Mouse (Mus musculus) right cerebral cortex, adult 18-20 months (tissue): ENCODE measurements around the gene Mup21.
"Not testable (repeated sequence)": the region's sequence is repeated elsewhere in the genome, so short reads cannot be mapped to it uniquely, and the experiment has no call there.

Experiments
- DNase-seq: peaks from one replicate; pipeline ENCODE4 v3.0.0; 2022; ENCODE audit warnings: mixed read lengths

Gene Mup21

DNA sequence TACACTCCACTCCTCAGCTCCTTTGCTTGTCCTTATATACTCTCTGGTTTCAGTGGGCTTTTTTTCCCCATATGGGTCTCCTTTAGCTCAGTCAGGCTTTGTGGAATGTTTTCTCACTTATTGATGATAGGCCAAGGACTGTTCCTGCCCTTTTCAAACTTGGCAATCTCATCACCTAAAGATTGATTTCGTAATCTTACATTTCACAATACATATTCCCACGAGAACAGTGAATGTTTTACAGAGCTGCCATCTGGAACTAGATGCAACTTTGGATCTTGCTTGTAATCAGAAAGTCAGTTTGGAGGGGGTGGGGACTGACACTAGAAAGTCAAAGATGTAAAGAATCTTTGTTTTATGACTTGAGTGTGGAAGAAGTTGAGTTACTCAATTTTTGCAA is at the start of gene Mup21:
Gene Mup21, minus strand, starts transcription at position 53 of the 400 bp plus-strand sequence.
- no peak for DNase-seq

DNA sequence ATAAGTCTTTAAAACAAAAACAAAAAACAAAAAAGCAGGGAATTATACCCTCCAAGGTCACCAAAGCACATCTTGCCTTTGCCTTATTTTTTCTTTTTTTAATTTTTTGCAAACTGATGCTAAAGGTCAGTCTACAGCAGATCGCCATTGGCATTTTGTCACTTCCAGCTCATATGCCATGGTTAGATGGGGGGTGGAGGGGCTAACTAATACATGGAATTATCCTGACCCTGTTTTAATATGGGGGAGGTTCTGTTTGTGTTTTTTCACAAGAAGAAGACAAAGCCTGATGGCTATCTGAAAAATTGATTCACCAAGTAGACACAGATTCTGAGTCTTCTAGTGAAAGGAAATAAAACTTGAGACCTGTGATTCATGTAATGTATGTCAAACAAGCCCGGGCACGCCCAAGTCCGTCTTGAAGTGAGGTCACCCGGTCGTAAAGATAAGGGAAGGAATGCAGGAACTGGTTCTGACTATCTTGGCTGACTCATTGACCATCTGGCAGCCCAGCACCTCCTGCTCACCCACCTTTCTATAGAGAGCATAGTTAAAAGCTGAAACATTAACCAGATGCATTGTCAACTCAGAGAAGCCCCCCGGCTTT is 49.4 kb upstream of the Mup21 start:
- no peak for DNase-seq

GRCm38 (mm10) chr4:62188778-62189177 is 38.1 kb upstream of the Mup21 start:
- DNase-seq: no peak

GRCm38 (mm10) chr4:62177282-62177681 is 26.6 kb upstream of the Mup21 start:
- peak; percentile 17 for DNase-seq

DNA sequence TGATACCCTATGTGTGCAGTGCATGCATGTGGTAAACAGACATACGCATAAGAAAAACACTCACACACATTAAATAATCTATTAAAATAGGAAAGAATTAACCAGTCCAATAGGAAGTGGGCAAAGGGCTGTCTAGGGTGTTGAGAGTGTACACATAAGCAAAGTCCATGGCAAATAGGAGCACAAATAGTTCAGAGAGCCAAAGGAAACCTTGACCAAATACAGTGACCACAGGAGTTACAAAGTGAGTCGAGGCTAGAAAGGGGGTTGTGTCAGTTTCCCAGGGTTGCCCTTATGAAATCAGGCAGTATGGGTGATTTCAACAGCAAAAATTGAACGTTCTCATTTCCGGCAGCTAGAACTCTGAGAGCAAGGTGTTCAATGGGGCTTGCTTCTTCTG is 23.8 kb upstream of the Mup21 start:
- no peak for DNase-seq

DNA sequence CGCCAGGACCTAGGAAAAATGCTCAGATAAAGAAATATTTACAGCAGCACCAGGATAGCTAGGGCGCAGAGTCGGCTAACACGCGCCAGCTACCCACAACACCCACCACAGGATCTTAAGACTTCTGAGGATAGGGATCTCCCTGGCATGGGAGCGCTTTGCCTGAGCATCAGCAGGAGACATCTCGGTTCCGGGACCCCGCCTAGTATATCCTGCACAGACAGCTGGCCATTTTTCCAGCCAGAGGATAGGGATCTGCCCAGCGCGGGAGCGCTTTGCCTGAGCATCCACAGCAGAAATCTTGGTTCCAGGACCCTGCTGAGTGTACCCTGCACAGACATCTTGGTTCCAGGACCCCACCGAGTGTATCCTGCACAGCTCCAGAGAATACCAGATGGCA is 17.0 kb upstream of the Mup21 start:
- DNase-seq: not testable (repeated sequence)

DNA sequence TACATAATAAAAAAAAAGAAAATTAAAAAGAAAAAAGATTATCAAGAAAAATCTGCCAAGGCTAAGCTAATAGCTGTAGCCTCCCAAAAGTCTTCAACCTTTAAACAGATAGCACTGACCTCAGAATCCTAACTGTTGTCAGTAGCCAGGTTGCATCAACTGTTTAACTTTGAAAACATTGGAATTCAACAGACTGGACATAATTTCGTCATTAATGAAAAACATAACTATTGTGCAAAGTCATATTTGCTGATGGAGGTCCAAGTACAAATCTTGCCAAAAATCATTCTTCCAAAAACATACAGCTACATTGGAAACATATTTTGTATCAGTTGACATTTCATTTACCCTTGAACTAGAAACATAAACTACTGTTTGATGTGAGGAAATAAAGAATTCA is 7.7 kb upstream of the Mup21 start:
- DNase-seq: no peak

DNA sequence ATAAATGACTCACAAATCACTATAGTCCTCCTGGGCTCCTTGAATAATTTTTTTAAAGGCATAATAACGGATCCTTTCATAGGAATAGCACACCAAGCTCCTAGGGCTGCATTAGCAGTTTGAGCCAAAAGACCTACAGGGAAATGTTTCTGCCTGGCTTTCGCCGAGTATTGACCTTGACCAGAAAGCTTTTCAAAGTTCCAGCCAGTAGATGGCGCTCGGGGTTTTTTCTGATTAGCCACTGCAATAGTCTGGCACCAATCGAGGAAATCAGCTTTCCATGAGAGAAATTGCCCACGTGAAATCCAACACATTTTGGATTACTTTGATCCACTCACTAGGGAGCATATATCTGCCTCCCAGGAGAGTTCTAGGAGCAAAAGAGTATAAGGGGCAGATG is 17.0 kb downstream of the Mup21 start:
- DNase-seq: peak; percentile 22

- DNase-seq: peak; percentile 3
These were observed 47.3 kb downstream of the Mup21 start for GRCm38 (mm10) chr4:62103366-62103765.
